Mouse (Mus musculus) retina, postnatal 7 days (tissue): ENCODE results near the gene Myo18a.

Experiments used
- DNase-seq: peaks from one replicate; pipeline ENCODE4 v3.0.0-alpha.2; 2012; ENCODE audit warnings: low read depth, low spot score

Gene Myo18a

DNA sequence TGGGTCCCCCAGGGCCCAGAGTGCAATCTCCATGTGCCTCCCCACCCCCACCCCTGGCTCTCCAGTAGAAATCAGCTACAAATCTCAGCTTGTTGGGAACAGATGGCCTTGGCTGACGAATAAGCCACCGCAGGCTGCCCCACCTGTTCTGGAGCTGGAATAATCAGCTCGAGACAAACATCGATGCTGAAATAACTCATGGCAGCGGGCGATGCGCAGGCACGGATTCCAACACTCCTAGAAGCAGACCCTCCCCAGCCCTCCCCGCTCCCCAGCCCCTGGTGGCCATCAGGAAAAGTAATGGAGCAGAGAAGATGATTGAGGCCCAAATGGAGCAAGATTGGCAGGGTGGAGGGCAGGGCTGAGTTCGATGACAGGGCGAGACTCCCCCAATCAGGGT is 109.2 kb downstream of the Myo18a start:
- DNase-seq: no peak

DNA sequence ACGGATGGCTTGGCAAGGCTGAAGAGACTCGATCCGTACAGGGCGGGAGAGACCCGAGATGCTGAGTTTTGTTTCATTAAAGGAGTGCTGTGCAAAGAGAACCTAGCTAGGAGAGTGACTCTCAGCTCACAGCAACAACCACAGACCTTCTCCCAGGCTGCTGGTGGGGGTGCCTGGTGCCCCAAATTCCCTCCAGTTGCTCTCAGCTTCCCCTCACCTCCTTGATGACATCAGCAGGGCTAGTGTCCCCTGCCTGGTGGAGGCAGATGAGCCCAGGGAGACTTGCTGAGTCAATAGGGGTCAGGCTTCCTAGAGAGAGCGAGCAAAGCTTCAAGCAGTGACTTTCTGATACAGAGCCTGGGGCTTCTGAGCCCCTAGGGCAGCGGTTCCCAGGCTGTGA is 109.6 kb downstream of the Myo18a start:
- no peak for DNase-seq

DNA sequence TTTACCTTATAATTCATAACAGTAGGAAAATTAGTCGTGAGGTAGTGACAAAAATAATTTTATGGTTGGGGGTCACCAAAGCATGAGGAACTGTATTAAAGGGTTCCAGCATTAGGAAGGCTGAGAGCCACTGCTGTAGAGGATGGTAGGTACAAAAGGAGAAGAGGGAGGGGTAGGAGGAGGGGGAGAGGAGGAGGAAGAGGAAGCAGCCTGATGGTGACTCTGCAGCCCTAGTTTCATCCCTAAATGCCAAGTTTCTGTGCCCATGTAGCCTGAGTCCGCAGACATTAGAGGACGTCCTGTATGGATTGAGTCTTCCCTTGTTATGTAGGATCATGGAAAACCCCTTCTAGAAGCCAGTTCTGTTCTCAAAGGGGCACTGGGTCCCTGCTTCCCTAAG is 110.1 kb downstream of the Myo18a start:
- no peak for DNase-seq

DNA sequence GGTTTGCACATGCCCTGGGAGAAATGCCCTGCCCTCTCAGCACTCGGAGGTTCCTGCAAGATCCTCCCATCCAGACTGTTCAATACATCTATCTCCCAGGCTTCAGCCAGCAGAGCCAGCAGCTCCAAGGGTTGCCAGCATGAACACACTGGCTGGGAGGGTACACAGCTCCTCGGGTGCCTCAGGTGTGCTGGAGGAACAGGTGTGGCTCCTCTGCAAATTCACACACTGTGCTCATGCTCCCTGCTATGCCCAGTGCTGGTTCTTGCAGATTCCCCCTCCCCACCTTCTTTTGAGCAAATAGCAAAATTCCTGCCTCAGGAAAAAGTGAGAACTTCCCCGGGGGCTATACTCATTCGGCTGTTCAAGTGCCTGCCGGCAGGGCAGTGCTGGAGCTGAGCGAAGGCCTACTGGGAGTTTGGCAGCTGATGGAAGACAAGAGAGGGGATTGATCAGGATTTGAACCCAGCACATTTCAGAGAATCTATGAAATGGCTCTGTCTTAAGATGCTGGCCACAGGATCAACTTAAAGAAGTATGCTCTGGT is 111.7 kb downstream of the Myo18a start:
- no peak for DNase-seq

DNA sequence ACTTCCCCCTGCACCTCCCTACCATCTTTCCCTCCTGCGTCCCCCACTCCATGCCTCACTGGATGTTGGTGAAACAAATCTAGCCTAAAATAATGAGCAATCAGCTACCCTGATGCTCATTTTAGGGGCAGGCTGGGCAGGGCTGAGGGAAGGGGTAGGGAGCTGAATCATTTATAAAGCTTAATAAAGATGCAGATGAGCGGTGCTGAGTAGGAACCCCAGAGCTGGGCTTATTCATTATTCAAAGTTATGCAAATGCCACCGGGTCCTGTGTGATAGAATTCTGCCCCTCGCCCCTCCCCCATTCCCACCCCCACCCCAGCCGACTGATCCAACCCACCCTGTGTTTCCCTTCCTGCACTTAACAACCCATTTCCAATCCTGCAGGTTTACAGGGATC is 112.2 kb downstream of the Myo18a start:
- no peak for DNase-seq

DNA sequence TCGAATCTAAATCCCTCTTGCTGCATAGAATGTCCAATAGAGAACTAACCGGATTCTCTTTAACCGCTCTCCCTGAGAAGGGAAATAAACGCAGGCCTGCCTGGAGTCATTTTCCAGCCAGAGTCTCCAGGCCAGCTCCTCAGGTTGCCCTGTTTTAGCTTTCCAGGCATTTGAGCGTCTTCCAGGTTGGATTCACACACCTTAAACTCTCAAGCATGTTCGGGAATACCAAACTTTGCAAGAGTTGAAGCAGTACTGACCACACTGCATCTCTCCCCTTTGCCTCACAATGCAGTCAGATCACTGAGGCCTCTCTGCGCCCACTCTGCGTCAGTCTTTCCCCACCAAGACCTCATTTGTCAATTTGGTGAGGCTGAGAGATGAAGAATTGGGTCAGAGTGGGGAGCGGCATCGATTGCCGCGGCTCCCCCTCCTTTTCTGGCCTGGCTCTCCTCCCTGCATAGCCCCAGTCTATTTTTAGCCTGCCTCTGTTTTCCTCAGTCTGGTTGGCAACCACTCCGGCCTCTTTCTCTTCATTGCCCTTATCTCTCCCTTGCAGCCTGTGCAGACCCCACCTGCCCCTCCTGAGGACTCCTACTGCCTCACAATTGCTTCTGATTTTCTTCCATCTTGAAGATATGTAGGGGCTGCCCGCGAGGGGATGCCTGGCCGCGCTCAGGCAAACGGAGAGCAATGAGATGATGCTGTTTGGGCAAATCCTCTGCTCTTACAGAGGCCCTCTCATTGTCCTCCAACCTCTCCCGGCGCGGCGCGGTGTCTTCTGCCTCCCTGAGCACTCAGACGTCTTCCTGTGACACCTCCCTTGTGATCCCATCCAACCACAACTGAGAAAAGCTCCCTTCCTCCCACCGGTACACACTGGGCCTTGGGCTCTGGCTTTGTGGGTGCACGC is 113.1 kb downstream of the Myo18a start:
- no peak for DNase-seq

DNA sequence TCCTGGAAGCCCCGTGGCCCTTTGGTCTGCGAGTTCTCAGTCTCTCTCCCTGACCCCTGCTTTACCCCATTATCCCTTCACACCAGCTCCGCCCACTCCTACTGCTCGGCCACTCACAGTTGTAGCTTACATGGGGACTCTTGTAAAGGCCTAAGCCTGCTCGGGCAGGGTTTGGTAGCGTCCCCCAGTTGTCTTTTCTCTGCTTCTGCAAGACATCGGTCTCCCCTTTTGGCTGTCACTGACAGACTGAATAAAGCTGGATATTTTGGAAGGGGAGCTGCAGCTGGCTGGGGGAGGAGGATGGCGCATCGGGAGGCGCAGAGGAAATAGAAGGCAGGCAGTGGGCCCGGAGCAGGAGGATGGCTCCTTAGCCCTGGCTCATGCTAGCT is 113.7 kb downstream of the Myo18a start:
- no peak for DNase-seq

DNA sequence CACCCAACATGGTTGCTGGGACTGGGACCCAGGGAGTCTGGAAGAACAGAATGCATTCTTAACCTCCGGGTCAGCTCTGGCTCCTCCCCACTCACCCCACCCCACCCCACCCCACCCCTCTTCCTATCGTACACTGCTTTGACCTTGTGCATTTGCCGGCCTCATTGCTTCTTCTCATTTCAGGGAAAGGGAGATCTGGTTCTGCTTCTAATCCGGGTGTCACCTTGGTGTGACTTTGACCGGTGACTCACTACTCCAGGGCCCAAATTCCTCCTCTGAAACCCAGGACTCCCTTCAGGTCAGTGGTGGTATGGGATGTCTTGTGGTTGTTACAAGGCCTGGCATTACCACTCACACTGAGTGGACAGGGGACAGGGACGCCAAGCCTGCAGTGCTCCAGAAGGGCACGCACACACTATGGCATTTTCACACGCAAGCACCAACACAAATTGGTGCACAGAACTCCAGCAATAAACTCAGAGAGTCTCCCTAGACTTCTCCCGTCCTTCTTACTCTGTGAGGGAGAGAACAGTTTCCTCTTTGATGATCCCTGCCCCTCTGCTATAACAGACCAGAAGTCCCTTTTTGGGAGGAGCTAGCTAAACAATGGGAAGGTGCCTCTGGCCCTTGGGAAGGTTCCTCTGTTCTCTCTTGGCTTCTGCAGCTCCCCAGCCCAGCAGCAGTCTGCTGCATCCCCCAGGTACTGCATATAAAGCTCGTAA is 121.6 kb downstream of the Myo18a start:
- DNase-seq: no peak

DNA sequence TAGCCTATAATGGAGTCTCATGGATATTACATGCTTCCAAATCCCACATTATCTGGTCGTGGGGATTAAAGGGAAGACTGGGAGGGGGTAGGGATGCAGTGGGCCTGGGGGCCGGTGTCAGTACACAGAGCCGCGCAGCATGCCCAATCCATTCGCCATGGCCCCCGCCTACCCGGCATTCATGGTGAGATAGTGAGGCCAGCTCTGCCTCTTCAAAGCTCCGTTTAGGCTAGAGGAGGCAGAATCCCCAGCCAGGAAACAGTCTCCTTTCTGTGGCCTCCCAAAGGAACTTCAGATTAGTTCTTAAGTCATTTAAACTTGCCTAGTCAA is 122.2 kb downstream of the Myo18a start:
- no peak for DNase-seq

DNA sequence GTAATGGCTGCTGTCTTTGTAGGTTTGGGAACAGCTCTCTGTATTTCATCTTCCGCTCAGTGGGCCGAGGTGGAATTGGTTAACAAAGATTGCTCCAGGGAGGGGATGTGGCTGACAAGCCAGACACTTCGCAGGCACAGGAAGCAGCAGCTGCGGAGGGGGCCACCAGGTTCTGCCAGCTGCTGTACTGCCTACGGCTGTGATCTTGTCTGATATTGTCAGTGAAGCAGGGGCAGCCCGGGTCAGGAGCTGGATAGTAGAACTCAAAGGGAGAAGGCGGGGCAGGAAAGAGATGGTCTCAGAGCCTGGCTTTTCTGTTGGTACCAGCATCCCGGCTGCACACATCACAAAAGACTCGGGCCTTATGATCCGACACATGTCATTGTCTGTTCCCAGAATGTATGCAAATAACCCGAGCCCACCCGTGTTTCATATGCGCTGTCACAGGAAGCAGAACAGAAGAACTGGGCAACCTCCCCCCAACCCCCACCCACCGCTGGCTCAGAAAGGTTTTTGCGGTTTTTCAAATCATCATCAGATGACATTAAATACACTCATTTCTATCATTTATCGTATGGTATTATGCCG is 124.4 kb downstream of the Myo18a start:
- no peak for DNase-seq

DNA sequence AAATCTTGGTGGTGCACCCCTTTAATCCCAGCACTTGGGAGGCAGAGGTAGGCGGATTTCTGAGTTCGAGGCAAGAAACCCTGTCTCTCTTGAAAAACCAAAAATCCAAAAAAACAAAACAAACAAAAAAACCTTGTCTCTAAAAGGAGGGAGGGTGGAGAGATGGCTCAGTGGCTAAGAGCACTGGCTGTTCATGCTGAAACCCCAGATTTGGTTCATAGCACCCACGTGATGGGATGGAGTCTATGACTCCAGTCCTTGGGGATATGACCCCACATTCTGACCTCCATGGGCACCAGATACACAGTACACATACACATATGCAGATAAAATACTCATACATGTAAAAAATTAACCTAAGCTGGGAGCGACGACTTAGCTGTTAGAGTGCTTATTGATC is 125.8 kb downstream of the Myo18a start:
- no peak for DNase-seq

DNA sequence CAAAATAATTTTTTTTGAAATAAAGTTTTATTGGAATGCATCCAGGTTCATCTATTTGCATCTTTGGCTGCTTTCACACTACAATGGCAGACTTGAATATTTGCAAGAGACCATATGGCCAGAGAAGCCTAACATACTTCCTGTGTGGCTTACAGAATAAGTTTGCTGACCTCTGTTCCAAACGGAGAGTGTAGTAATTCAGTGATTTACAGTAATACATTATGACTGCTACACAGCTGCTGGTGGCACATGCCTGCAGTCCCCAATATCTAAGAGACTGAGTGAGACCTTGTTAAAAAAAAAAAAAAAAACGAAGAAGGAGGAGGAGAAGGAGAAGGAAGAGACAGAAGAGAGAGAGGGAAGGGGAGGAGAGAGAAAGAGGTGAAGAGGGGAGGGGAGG is 126.4 kb downstream of the Myo18a start:
- DNase-seq: no peak

DNA sequence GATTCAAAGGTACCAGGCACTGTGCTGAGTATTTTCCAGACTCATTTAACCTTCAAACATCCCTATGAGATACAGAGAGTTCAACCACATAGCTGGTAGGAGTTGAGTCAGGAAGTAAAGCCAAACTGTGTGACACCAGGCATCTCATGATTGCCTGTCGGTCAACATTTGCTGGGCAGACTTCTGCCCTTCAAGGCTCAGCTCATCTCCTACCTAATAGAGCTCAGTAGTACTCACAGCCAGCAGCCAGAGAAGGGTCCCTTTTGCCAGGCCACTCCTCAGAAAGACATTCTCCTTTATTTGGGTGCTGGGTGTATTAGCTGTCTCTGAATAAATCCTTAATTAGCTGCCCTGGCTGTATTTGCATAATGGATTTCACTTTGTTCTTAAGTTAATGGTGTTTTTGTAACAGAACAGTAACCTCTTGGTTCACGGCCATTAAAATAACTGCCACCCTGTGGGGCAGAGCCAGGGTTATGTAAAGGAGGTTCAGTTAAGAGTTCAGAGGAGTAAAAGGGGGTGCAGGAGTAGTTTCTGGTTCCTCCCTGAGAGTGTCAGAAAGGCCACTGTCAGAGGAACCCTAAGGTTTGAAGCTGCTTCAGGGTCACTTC is 127.7 kb downstream of the Myo18a start:
- no peak for DNase-seq

DNA sequence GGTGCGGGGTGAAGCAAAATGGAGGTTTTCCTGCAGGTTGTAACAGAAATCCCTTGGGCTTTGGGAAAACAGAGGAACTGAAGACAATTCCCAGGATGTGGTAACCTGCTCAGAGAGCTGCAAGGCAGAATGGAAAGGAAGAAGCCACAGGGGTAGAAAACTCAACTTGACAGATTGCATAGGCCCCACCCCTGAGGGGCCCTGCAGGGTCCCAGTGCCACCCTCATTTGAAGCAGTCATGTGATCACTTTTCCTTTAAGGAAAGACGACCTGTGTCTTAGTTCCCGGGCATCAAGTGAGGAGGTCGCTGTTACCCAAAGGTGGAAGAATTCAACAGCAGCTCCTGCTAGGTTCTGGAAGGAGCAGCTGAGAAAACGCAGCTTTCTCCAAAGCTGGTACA is 129.8 kb downstream of the Myo18a start:
- DNase-seq: no peak

DNA sequence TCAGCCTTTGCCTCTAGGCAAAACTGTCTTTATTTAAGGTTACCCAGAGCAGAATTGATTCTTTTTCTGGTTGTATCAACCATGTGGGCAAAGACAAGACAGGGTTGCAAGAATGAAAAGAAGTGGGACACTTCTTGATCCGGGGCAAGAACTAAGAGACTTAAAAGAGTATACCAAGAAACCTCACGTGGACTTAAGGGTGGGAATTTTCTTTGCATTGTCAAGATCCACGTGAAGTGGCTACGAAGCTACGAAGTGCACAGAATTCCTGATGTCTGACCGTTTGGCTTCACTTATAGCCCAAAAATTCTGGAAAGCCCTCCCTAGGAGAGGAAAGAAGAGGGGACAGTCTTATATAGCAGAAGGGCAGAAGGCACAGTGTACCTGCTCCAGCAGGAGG is 130.2 kb downstream of the Myo18a start:
- DNase-seq: no peak

DNA sequence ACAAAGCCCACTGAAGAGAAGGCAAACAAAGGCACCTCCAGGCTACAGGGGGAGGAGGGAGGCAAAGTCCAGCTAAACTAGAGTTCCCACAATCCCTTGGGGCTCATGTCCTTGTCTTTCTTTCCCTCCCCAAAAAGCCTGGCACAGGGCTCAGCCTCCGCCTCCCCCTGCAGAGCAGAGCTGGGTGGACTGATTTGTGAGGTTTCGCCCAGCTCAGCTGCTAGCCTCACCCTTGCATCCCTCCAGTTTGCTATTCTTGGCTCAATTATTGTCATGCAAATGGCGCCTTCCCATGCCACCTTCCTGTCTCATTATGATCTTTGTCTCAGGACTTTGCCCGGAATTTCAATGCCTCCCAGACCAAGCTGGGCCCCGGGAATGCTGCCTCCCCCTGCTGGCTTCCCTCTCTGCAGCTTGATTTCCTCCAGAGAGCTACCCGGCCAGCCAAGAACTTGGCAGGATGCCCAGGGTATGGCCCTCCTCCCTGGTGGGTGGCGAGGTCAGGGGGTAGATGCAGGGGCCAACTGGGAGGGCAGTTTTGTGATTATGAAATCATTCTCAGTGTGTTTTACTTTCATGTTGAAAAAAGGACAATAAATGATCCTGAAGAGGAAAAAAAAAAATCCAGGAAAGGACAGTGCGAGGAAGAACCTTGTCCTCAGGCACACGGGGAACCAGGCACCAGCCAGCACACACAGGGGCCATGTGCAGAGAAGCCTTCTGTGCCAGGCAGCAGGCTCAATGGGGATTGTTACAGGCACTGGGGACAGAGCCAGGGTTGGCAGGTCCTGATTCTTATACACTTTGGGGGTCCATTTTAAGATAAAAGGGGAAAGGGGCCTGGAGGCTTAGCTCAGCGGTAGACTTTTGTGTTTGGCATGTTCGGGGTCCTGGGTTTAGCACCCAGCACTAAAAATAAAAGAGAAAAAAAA is 131.0 kb downstream of the Myo18a start, which contains the start of gene Pipox:
Gene Pipox, minus strand, starts transcription at position 310 of the 932 bp plus-strand sequence.
- no peak for DNase-seq

DNA sequence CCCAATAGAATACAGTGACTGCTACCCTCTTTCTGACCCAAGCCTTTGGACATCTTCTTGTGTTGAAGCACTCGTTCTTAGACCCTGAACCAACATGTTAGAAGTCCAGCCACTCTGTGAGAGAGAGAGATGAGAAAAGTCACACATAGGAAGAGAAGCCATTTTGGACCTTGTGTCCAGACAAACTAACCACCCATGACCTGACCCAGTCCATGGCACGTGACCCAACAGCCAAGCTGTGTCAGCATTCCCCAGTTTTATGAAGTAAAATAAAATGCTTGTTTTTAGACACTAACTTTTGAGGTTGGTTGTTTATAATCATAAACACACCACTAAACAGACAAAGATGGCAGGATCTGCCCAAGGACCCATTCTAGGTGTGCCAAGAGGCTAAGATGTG is 131.9 kb downstream of the Myo18a start:
- no peak for DNase-seq

DNA sequence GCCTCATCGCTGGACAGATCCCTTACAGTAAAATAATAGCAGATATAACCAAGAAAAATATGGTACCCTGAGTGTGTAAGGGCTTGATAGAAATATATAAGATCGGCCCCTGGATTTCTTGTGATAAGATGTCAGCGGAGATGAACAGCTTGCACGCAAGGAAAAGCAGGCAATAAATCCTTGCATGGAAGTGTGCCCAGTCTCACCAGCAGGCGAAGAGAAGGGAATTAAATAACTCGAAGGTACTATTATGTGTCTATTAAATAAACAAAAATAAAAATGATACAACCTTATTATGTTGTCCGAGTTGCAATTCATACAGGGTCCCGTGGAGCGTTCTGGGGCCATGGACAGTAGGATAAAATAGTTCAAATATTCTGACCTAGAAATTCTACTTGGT is 133.0 kb downstream of the Myo18a start:
- DNase-seq: no peak

DNA sequence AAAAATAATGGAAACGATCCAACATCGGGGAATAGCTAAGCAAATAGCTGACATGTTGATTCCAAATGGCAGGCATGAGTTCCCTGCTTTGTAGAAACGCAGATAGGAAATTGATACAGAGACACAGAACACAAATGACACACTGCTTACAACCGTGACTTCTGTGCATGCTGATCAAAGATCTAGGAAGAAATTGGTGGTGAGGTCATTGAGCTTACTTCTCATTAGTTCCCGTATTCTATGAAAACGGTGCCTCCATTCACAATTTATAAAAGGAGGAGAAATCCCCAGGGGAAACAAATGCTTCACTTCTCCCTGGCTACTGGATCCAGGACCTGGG is 133.4 kb downstream of the Myo18a start:
- no peak for DNase-seq

DNA sequence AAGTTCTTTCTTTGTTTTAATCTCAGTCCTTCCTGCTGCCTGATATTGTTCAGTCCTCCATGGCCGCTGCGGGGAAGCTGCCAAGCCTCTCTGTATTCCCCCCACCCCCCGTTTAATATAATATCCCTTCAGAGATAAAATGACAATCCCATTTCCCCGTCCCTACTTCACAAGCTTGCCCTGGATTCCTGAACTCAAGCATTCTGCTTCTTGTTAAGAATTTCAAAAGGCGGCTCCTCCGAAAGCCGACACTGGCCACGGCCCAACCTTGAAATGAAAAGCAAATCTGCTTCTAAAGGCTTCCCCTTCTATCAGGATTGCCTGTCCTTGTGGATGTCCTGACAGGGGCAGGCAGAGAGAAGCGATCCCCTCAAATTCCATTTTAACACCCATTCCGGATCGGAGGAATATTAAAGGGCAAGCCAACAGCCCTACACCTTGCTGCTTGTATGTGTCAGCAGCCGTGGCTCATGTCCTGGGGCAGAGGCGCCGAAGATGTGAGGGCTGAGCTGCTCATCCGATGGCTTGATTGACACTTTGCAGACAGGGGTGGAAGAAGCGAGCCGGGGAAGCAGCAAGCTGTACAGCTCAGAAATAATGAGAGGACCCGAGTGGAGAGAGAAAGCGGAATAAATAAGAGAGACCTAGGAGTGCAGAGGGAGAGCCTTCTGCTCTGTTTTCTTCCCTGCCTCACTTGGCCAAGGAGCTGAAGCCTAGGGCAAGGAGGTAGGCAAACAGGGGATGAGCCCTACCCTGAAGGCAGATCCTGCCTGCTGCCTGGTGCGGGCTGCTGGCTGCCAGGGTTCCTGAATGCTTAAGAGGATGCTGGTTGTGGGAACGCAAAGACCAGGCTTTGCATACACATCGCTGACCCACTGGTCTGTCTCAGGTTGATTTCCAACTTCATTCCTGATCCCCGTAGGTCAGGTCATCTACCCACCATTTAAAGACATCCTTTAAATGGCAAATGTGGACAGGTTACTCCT is 134.1 kb downstream of the Myo18a start:
- DNase-seq: no peak
